Mouse (Mus musculus): Measurements from ENCODE around the gene Plekhg2. TPM values are rescaled to one million over a fixed set of nuclear protein-coding genes. Genes with fewer than 3 reads are reported as not detected.

Plekhg2 gene
- polyA plus RNA-seq, 1 experiment from 2014 or later, result 35.8 TPM

DNA sequence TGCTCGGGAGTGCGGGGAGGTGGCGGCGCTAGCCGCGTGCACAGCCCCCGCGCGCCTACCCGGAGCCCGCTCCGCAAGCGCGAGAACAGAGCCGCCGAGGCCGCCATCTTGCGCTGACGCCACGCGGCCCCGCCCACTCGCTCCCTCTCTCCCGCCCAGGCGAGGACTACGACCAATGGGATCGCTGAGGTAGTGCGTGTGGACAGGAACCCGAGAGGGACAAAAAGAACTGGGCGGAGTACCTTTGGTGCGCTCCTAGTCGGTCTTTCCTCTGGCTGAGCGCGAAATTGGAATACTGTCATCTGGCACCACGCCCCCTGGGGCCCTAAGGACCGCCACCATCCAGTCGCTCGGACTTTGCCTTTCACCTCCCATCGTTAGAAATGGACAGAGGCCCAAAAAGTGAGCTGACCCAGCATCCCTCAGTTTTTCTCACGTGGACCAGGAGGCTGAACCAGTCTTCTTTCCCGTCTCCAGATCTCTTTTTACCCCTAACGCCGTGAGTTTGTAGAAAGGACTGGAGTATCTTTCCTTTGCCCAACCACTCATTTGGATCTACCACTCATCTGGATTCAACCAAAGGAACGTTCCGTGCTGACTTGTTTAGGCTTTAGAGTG is 60.4 kb downstream of the Plekhg2 start, which contains the start of gene Timm50:
TSS of gene Timm50 (minus strand) at position 147 of the 618 bp plus-strand sequence.
- H3K27ac ChIP-seq (ENCODE audit: low read length), result peak within 1 kb of the TSS; percentile 74
- under 1% methylated on average over 45 of the region's 45 CpGs for WGBS
- H3K9me3 ChIP-seq (replicated peaks; ENCODE audit: control insufficient read depth, low read length), result no peaks in the 10 kb centered on the region
- H3K4me3 ChIP-seq (ENCODE audit: low read length), result peak within 1 kb of the TSS; percentile 99
- peak within 1 kb of the TSS; percentile 96 for H3K9ac ChIP-seq (ENCODE audit: low read length)
- peak within 1 kb of the TSS; percentile 96 for H3K4me2 ChIP-seq (ENCODE audit: low read depth, low read length)
- no peaks in the 10 kb centered on the region for H3K27me3 ChIP-seq (ENCODE audit: control insufficient read depth, insufficient read depth, low read length)
- peak; percentile 99 for ATAC-seq (replicated peaks; ENCODE audit: extremely low read depth, insufficient read depth, low FRiP score)
- peaks cover 13% of the 10 kb centered on the region for H3K4me1 ChIP-seq (ENCODE audit: control insufficient read depth, insufficient read depth, low read length)
- H3K36me3 ChIP-seq (ENCODE audit: control insufficient read depth, insufficient read depth), result peaks cover 42% of the 10 kb centered on the region

- H3K4me1 ChIP-seq (ENCODE audit: control insufficient read depth, insufficient read depth, low read length), result peaks cover 13% of the 10 kb centered on the region
- H3K4me3 ChIP-seq (ENCODE audit: low read length), result peak overlapping the region; percentile 99
- peak overlapping the region; percentile 96 for H3K9ac ChIP-seq (ENCODE audit: low read length)
- peak overlapping the region; percentile 74 for H3K27ac ChIP-seq (ENCODE audit: low read length)
- WGBS, result 4% methylated on average over 35 of the region's 35 CpGs
- H3K36me3 ChIP-seq (ENCODE audit: control insufficient read depth, insufficient read depth), result peaks cover 41% of the 10 kb centered on the region
- H3K27me3 ChIP-seq (ENCODE audit: control insufficient read depth, insufficient read depth, low read length), result no peaks in the 10 kb centered on the region
- peak overlapping the region; percentile 96 for H3K4me2 ChIP-seq (ENCODE audit: low read depth, low read length)
- peak; percentile 38 for ATAC-seq (replicated peaks; ENCODE audit: extremely low read depth, insufficient read depth, low FRiP score)
- no peaks in the 10 kb centered on the region for H3K9me3 ChIP-seq (replicated peaks; ENCODE audit: control insufficient read depth, low read length)
These were observed 61.1 kb downstream of the Plekhg2 start for GRCm38 (mm10) chr7:28311151-28311925.

GRCm38 (mm10) chr7:28309737-28310136 is 62.7 kb downstream of the Plekhg2 start:
- Histone ChIP-seq H3K27ac (ENCODE audit: low read length) (no peak overlapping the region), H3K9ac (ENCODE audit: low read length) (no peak overlapping the region), H3K4me3 (ENCODE audit: low read length) (no peak overlapping the region), H3K36me3 (ENCODE audit: control insufficient read depth, insufficient read depth) (peaks cover 37% of the 10 kb centered on the region), H3K27me3 (ENCODE audit: control insufficient read depth, insufficient read depth, low read length) (no peaks in the 10 kb centered on the region), H3K4me1 (ENCODE audit: control insufficient read depth, insufficient read depth, low read length) (peaks cover 13% of the 10 kb centered on the region), H3K9me3 (replicated peaks; ENCODE audit: control insufficient read depth, low read length) (no peaks in the 10 kb centered on the region), H3K4me2 (ENCODE audit: low read depth, low read length) (no peak overlapping the region)
- no peak for ATAC-seq (replicated peaks; ENCODE audit: extremely low read depth, insufficient read depth, low FRiP score)
- WGBS, result 61% methylated on average over 9 of the region's 9 CpGs

Other genes with a start within 250 kb of the Plekhg2 start
- gene 9530053A07Rik, start 243.1 kb downstream of the Plekhg2 start, polyA plus RNA-seq (2015; fragmentation: Nextera tagmentation; extraction: Ambion mirVana), result 0.05 and 0.12 TPM in 2 replicates
- 62.4 and 71.5 TPM in 2 replicates for gene Fbl, start 202.9 kb downstream of the Plekhg2 start, polyA plus RNA-seq (2015; fragmentation: Nextera tagmentation; extraction: Ambion mirVana)
- 7.7 and 8.9 TPM in 2 replicates for gene Dyrk1b, start 193.1 kb downstream of the Plekhg2 start, polyA plus RNA-seq (2015; fragmentation: Nextera tagmentation; extraction: Ambion mirVana)
- gene Eid2, start 104.7 kb downstream of the Plekhg2 start, polyA plus RNA-seq (2015; fragmentation: Nextera tagmentation; extraction: Ambion mirVana), result 0.68 and 0.94 TPM in 2 replicates
- 6.6 and 7.3 TPM in 2 replicates for gene Eid2b, start 94.9 kb downstream of the Plekhg2 start, polyA plus RNA-seq (2015; fragmentation: Nextera tagmentation; extraction: Ambion mirVana)
- not detected in 2 replicates for gene Selenov, start 81.4 kb downstream of the Plekhg2 start, polyA plus RNA-seq (2015; fragmentation: Nextera tagmentation; extraction: Ambion mirVana)
- 0.16 and 0.17 TPM in 2 replicates for gene Dll3, start 70.4 kb downstream of the Plekhg2 start, polyA plus RNA-seq (2015; fragmentation: Nextera tagmentation; extraction: Ambion mirVana)
- gene Timm50, start 60.5 kb downstream of the Plekhg2 start, polyA plus RNA-seq (2015; fragmentation: Nextera tagmentation; extraction: Ambion mirVana), result 130 and 132 TPM in 2 replicates
- 62.8 and 66.2 TPM in 2 replicates for gene Supt5, start 33.9 kb downstream of the Plekhg2 start, polyA plus RNA-seq (2015; fragmentation: Nextera tagmentation; extraction: Ambion mirVana)
- gene Rps16, start 21.9 kb downstream of the Plekhg2 start, polyA plus RNA-seq (2015; fragmentation: Nextera tagmentation; extraction: Ambion mirVana), result 506 and 555 TPM in 2 replicates
- 15.4 and 18.5 TPM in 2 replicates for gene Zfp36, start 7.7 kb upstream of the Plekhg2 start, polyA plus RNA-seq (2015; fragmentation: Nextera tagmentation; extraction: Ambion mirVana)
- gene Med29, start 20.1 kb upstream of the Plekhg2 start, polyA plus RNA-seq (2015; fragmentation: Nextera tagmentation; extraction: Ambion mirVana), result 41.3 and 50.1 TPM in 2 replicates
- gene Paf1, start 20.4 kb upstream of the Plekhg2 start, polyA plus RNA-seq (2015; fragmentation: Nextera tagmentation; extraction: Ambion mirVana), result 78.9 and 79.9 TPM in 2 replicates
- gene Gmfg, start 64.8 kb upstream of the Plekhg2 start, polyA plus RNA-seq (2015; fragmentation: Nextera tagmentation; extraction: Ambion mirVana), result 17.9 and 32.7 TPM in 2 replicates
- gene Lrfn1, start 79.4 kb upstream of the Plekhg2 start, polyA plus RNA-seq (2015; fragmentation: Nextera tagmentation; extraction: Ambion mirVana), result 0.72 and 0.80 TPM in 2 replicates
- gene Ifnl2, start 137.9 kb upstream of the Plekhg2 start, polyA plus RNA-seq (2015; fragmentation: Nextera tagmentation; extraction: Ambion mirVana), result not detected in 2 replicates
- not detected in 2 replicates for gene Ifnl3, start 150.2 kb upstream of the Plekhg2 start, polyA plus RNA-seq (2015; fragmentation: Nextera tagmentation; extraction: Ambion mirVana)
- gene Sycn, start 168.3 kb upstream of the Plekhg2 start, polyA plus RNA-seq (2015; fragmentation: Nextera tagmentation; extraction: Ambion mirVana), result not detected in 2 replicates
- not detected in 2 replicates for gene Nccrp1, start 174.7 kb upstream of the Plekhg2 start, polyA plus RNA-seq (2015; fragmentation: Nextera tagmentation; extraction: Ambion mirVana)
- gene Samd4b, start 225.5 kb upstream of the Plekhg2 start, polyA plus RNA-seq (2015; fragmentation: Nextera tagmentation; extraction: Ambion mirVana), result 16.0 and 20.6 TPM in 2 replicates
- 25.1 and 30.0 TPM in 2 replicates for gene Pak4, start 225.6 kb upstream of the Plekhg2 start, polyA plus RNA-seq (2015; fragmentation: Nextera tagmentation; extraction: Ambion mirVana)